Mouse (Mus musculus): Measurements from ENCODE around the gene Gata1.

DNA sequence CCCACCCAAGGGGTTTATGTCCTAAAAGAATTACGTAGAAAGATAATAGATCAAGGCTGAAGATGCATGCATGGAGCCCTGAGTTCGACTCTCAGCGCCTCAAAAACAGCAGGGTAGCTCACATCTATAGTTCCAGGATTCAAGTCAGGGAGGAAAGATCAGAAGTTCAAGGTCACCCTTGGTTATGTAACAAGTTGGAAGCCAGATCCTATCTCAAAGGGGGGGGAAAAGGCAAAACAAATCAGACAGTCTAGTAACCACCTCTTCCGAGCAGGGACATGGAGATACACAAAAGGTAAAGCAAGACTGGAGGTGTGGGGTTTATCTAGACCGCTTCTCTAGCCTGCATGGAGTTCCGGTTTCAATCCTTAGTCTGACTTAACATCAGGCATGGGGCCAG is 51.6 kb downstream of the Gata1 start:
- TF ChIP-seq CHD2 (IDR thresholded peaks at IDR 0.05; ENCODE audit: low read length) (no peak), MAX (IDR thresholded peaks at IDR 0.05; ENCODE audit: low read length) (no peak), POLR2AphosphoS2 (IDR thresholded peaks at IDR 0.05; ENCODE audit: low read length) (no peak), MAFK (IDR thresholded peaks at IDR 0.05; ENCODE audit: borderline replicate concordance, low read depth, low read length) (no peak), JUND (IDR thresholded peaks at IDR 0.05; ENCODE audit: low read depth, low read length) (no peak), CTCF (IDR thresholded peaks at IDR 0.05 in 2 of 3, conservative IDR thresholded peaks at IDR 0.05 in 1 of 3; ENCODE audit: control insufficient read depth in 1 of 3, insufficient read depth in 1 of 3, low read depth in 2 of 3, low read length in 3 of 3, poor library complexity in 1 of 3, severe bottlenecking in 1 of 3) (no peak), TCF12 (IDR thresholded peaks at IDR 0.05; ENCODE audit: low read depth, low read length) (no peak)

Data from MEL (cell line).